Mouse (Mus musculus) kidney, postnatal 4 days (tissue): Measurements from ENCODE around the gene Mpped1.

Experiments
- DNase-seq, 2 experiments: peaks; one replicate each; pipeline ENCODE4 v3.0.0; 2021; ENCODE audit warnings: mixed read lengths in 2 of 2

Mpped1 gene

DNA sequence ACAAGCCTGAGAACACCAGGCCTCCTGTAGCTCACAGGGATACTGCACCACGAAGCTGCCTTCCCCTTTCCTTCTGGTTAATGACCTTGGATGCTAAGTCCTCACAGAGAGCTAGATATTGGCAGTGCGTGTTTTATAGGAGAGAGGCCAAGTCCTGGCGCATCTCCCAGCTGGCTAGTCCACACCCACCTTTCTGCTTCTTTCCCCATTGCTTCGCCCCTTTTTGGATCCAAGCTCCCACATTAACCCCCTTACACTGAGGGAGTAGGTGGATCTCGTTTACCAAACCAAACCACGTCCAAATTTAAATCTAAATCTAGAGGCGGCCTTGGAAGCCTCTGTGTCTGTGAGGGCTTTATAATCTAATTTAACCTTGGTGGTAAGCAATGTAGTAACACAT, 115.0 kb downstream of the Mpped1 start:
- no peak for DNase-seq

DNA sequence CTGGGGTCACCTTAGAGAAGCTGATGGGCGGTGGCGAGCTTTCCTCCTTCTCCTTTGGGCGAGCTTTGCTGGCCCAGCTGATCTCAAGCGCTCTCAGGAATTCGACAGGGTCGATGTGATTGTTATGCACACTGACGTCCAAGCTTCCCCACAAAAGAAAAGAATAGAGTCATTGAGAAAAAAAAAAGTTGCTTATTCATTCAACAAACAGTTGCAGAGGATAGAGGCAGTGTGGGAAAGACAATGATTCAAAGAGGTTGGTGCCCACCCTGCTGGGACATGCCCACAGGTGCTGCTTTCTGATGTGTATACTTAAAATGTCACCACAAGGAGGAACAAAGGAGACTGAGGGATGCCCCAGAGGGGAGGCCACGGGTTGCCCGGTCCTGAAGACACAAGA, 116.7 kb downstream of the Mpped1 start:
- no peak for DNase-seq

GRCm38 (mm10) chr15:83897286-83897685, 118.0 kb downstream of the Mpped1 start:
- DNase-seq = no peak

- no peak for DNase-seq
Observed at GRCm38 (mm10) chr15:83906472-83906871, 127.2 kb downstream of the Mpped1 start.
